Mouse (Mus musculus): ENCODE data around the gene Chil4. TPM values are rescaled to one million over a fixed set of nuclear protein-coding genes. Genes with fewer than 3 reads are reported as not detected.

Chil4 gene
- polyA plus RNA-seq, 1 experiment from 2014 or later = 2.5 TPM

DNA sequence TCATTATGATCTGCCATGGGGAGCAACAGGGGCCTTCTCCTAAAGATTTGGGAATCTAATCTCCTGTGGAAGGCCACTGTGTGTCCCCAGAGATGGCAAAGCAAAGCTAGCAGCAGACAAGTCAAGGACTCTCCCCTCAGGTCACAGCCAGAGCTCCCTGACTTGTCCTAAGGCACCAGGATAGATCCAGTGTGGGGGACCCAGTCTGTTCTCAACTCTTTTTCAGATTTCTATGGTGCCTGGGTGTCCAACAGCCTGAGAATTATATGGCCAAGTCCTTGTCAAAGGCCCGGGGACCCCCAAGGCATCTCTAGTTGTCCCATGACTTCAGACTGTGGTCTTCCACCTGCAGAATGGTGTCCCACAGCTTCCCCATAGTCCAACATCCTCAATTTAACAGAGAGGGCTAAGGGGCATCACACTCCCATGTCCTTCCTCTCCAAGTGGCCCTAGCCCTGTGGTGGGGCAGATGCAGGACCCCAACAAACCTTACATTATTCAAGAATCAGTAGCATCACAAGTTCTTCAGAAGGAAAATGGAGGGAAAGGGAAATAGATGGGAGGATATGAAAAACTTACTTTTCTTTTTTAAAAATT lies 48.1 kb downstream of the Chil4 start:
- H3K9me3 ChIP-seq (replicated peaks; ENCODE audit: low read length) = no peaks in the 10 kb centered on the region
- no peaks in the 10 kb centered on the region for H3K4me1 ChIP-seq (replicated peaks; ENCODE audit: insufficient read depth, low read length)
- H3K4me3 ChIP-seq (replicated peaks; ENCODE audit: low read depth, low read length) = no peak overlapping the region
- WGBS = 85% methylated on average over 1 of the region's 1 CpGs
- H3K4me2 ChIP-seq (ENCODE audit: low read length) = no peak overlapping the region
- H3K9ac ChIP-seq (ENCODE audit: low read depth, low read length) = no peak overlapping the region
- no peaks in the 10 kb centered on the region for H3K27me3 ChIP-seq (ENCODE audit: insufficient read depth, low read length)
- no peak for DNase-seq (ENCODE audit: low spot score)
- H3K27ac ChIP-seq = no peak overlapping the region
- TF ChIP-seq CTCF (IDR thresholded peaks at IDR 0.05; ENCODE audit: low read depth) = no peak
- ATAC-seq (replicated peaks; ENCODE audit: low FRiP score, low read depth) = peak; percentile 40; the same call in 1 of the 2 replicates
- no peaks in the 10 kb centered on the region for H3K36me3 ChIP-seq (ENCODE audit: insufficient read depth, low read length)

DNA sequence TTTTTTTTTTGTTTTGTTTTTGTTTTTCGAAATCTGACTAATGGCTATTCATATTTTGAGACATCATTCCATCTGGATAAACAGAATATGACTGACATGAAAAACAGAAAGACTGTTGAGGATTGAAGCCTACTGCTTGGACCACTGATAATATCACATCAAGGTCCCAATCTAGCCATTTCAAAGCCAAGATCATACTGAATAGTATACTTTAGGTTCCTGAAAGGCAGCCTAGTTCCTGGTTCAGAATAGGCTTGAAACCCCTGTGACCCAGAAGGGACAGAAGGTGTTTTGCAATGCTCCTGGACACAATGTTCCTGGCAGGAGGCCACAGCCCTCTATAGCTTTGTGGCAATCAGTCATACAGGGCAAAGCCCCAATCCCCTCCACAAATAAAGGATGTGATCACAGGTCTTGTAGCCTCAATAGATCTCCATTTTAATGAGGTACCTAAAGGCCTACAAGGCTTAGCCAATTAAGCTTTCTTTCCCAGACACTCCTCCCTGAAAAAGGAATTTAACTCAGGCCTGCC lies 48.7 kb downstream of the Chil4 start:
- Histone ChIP-seq H3K4me3 (replicated peaks; ENCODE audit: low read depth, low read length) (no peak overlapping the region), H3K36me3 (ENCODE audit: insufficient read depth, low read length) (no peaks in the 10 kb centered on the region), H3K4me2 (ENCODE audit: low read length) (no peak overlapping the region), H3K27me3 (ENCODE audit: insufficient read depth, low read length) (no peaks in the 10 kb centered on the region), H3K27ac (no peak overlapping the region), H3K4me1 (replicated peaks; ENCODE audit: insufficient read depth, low read length) (no peaks in the 10 kb centered on the region), H3K9ac (ENCODE audit: low read depth, low read length) (no peak overlapping the region), H3K9me3 (replicated peaks; ENCODE audit: low read length) (no peaks in the 10 kb centered on the region)
- ATAC-seq (replicated peaks; ENCODE audit: low FRiP score, low read depth) (no peak; the same call in 1 of the 2 replicates), DNase-seq (ENCODE audit: low spot score) (no peak)
- 45% methylated on average over 1 of the region's 1 CpGs for WGBS
- no peak for TF ChIP-seq CTCF (IDR thresholded peaks at IDR 0.05; ENCODE audit: low read depth)

DNA sequence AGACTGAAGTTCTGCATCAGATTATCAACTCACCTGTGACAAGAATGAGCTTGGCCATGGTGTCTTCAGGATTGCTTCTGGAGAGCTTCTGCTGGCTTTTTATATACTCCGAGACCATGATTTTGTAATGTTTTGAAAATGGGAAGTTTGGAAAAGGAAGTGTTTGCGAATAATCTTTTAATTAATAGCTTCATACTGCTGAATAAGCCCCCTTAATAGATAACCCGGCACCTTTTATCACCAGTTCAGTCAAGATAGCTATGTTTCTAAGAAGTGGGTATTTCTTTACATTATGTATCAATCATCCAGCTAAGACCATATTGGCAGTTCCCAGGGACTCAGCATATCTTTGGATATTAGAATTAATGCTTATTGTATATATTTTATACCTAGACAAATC lies 51.8 kb downstream of the Chil4 start, which contains the start of gene Chil3:
Chil3 (minus strand) TSS at position 101 of the 400 bp plus-strand sequence.
- WGBS = 78% methylated on average over 3 of the region's 3 CpGs
- no peak for TF ChIP-seq CTCF (IDR thresholded peaks at IDR 0.05; ENCODE audit: low read depth)

DNA sequence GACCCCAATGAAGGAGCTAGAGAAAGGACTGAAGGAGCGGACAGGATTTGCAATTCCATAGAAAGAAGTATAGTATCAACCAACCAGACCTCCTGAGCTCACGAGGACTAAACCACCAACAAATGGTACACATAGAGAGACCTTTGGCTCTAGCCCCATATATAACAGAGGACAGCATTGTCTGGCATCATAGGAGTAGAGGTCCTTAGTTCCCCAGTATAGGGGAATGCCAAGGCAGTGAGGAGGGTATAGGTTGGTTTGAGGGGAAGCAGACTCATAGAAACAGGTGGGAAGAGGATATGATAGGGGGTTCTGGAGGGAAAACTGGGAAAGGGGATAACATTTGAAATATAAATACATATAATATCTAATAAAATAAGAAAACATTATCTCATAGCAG lies 64.9 kb downstream of the Chil4 start:
- Histone ChIP-seq H3K4me1 (replicated peaks; ENCODE audit: insufficient read depth, low read length) (no peaks in the 10 kb centered on the region), H3K9ac (ENCODE audit: low read depth, low read length) (no peak overlapping the region), H3K4me3 (replicated peaks; ENCODE audit: low read depth, low read length) (no peak overlapping the region), H3K9me3 (replicated peaks; ENCODE audit: low read length) (no peaks in the 10 kb centered on the region; the same call in 1 of the 2 replicates), H3K27ac (no peak overlapping the region), H3K4me2 (ENCODE audit: low read length) (no peak overlapping the region), H3K36me3 (ENCODE audit: insufficient read depth, low read length) (no peaks in the 10 kb centered on the region), H3K27me3 (ENCODE audit: insufficient read depth, low read length) (no peaks in the 10 kb centered on the region)
- DNase-seq (ENCODE audit: low spot score) (no peak), ATAC-seq (replicated peaks; ENCODE audit: low FRiP score, low read depth) (no peak)
- TF ChIP-seq CTCF (IDR thresholded peaks at IDR 0.05; ENCODE audit: low read depth) = no peak
- 83% methylated on average over 2 of the region's 2 CpGs for WGBS

More for the DNA sequence above, 51.8 kb downstream of the Chil4 start, which contains the start of gene Chil3:
- H3K4me1 ChIP-seq (replicated peaks; ENCODE audit: insufficient read depth, low read length) = no peaks in the 10 kb centered on the region
- H3K9ac ChIP-seq (ENCODE audit: low read depth, low read length) = no peak within 1 kb of the TSS
- H3K36me3 ChIP-seq (ENCODE audit: insufficient read depth, low read length) = no peaks in the 10 kb centered on the region
- no peaks in the 10 kb centered on the region for H3K27me3 ChIP-seq (ENCODE audit: insufficient read depth, low read length)
- H3K4me2 ChIP-seq (ENCODE audit: low read length) = no peak within 1 kb of the TSS
- ATAC-seq (replicated peaks; ENCODE audit: low FRiP score, low read depth) (no peak), DNase-seq (ENCODE audit: low spot score) (no peak)
- no peaks in the 10 kb centered on the region for H3K9me3 ChIP-seq (replicated peaks; ENCODE audit: low read length)
- no peak within 1 kb of the TSS for H3K27ac ChIP-seq
- H3K4me3 ChIP-seq (replicated peaks; ENCODE audit: low read depth, low read length) = no peak within 1 kb of the TSS

Other genes with a start within 250 kb of the Chil4 start
- 0.86 and 0.91 TPM in 2 replicates for gene Ovgp1, start 245.8 kb downstream of the Chil4 start, polyA plus RNA-seq (2015; fragmentation: Nextera tagmentation; extraction: Ambion mirVana)
- gene Pifo, start 204.9 kb downstream of the Chil4 start, polyA plus RNA-seq (2015; fragmentation: Nextera tagmentation; extraction: Ambion mirVana) = 0.13 and 0.41 TPM in 2 replicates
- 0.12 TPM in 1 of 2 replicates, not detected in the other for gene Chil5, start 186.7 kb downstream of the Chil4 start, polyA plus RNA-seq (2015; fragmentation: Nextera tagmentation; extraction: Ambion mirVana)
- gene Chia1, start 106.3 kb downstream of the Chil4 start, polyA plus RNA-seq (2015; fragmentation: Nextera tagmentation; extraction: Ambion mirVana) = 0.20 and 0.49 TPM in 2 replicates
- gene Chil3, start 51.9 kb downstream of the Chil4 start, polyA plus RNA-seq (2015; fragmentation: Nextera tagmentation; extraction: Ambion mirVana) = 0.67 and 1.3 TPM in 2 replicates
- gene Chil6, start 186.7 kb upstream of the Chil4 start, polyA plus RNA-seq (2015; fragmentation: Nextera tagmentation; extraction: Ambion mirVana) = not detected in 2 replicates

All from kidney, postnatal 0 days (tissue).